Mouse (Mus musculus): ENCODE results near the gene Lin9.

DNA sequence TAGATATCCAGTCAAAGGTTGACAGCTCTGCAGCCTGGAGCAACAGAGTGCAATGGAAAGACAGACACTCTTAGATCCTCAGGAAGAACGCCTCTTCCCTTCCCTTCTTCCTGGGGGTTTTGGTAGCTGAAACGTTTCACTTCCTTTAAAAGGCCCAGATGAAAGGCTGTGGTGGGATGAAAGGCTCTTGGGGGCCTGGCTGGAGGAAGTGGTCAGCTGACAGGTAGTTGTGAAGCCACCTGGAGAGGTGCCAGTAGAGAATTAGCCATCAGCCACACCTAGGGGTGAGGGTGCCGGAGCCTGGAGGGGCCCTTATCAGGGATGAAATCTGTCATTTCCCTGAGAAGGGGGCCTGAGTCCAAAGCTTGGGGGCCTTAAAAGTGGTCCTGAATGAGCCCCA is 66.4 kb downstream of the Lin9 start:
- TF ChIP-seq CTCF (IDR thresholded peaks at IDR 0.05; ENCODE audit: extremely low read depth, insufficient read length, insufficient replicate concordance, low read depth, low read length) = no peak
- TF ChIP-seq POLR2A (IDR thresholded peaks at IDR 0.05; ENCODE audit: low read depth, low read length) = no peak

All from small intestine, adult 2 months (tissue).